Mouse (Mus musculus): ENCODE measurements around the gene Gba.

Gene Gba

GRCm38 (mm10) chr3:89244158-89244981 is 41.6 kb downstream of the Gba start:
- DNase-seq = no peak

- peak; percentile 90 for DNase-seq
Measured at GRCm38 (mm10) chr3:89244982-89245687, 42.4 kb downstream of the Gba start.

GRCm38 (mm10) chr3:89245688-89246171 is 43.0 kb downstream of the Gba start, which contains the start of gene Krtcap2:
Gene Krtcap2 (plus strand): TSS chr3:89245966.
- peak; percentile 84 for DNase-seq

GRCm38 (mm10) chr3:89246261-89247100 is 43.8 kb downstream of the Gba start, which contains the start of gene Trim46:
Gene Trim46 (minus strand): TSS chr3:89246309.
- DNase-seq = peak; percentile 93

- DNase-seq = no peak
Measured at GRCm38 (mm10) chr3:89247466-89247865, 44.7 kb downstream of the Gba start.

GRCm38 (mm10) chr3:89250435-89251040 is 47.8 kb downstream of the Gba start:
- peak; percentile 39 for DNase-seq

- no peak for DNase-seq
Measured at GRCm38 (mm10) chr3:89251365-89251895, 48.7 kb downstream of the Gba start.

GRCm38 (mm10) chr3:89254994-89255393 is 52.3 kb downstream of the Gba start:
- DNase-seq = no peak

GRCm38 (mm10) chr3:89256177-89256576 is 53.4 kb downstream of the Gba start:
- no peak for DNase-seq

Measured in right cerebral cortex, postnatal 4 days (tissue).